Mouse (Mus musculus) induced T-regulatory cell, adult 2 months (primary cell): Measurements from ENCODE around the gene Unk.

Source experiments
- DNase-seq: peaks from one replicate; pipeline ENCODE4 v3.0.0-alpha.2; 2012; ENCODE audit warnings: low read depth

Gene Unk

DNA sequence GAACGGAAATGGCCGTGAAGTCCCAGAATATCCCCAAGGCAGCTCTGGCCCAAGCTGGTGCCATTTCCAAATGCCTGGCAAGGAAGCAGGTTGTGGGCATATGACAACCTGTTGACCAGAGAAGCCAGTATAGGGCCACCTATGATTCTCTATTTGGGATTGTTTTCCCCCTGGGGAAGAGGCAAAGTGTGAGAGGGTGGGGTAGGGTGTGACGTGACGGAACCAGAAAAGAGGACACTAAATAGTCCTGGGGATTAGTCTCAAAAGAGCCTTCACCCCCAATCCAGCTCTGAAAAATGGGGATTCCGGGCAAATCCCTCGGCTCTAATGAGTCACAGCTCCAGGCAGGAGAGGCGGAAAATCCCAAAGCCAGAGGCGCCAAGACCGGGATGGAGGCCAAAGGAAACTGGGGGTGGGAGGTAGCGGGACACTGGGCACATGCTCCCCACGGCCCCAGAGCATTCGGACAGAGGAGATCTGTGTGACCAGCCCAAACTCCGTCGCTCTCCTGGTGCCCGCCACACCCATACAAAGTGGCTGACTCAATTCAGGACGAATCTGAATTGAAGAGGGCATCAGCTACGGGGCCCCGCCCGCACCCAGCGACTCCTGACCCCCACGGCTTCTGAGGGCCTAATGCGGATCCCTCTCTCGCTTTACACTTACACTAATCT lies 78.5 kb downstream of the Unk start:
- no peak for DNase-seq

DNA sequence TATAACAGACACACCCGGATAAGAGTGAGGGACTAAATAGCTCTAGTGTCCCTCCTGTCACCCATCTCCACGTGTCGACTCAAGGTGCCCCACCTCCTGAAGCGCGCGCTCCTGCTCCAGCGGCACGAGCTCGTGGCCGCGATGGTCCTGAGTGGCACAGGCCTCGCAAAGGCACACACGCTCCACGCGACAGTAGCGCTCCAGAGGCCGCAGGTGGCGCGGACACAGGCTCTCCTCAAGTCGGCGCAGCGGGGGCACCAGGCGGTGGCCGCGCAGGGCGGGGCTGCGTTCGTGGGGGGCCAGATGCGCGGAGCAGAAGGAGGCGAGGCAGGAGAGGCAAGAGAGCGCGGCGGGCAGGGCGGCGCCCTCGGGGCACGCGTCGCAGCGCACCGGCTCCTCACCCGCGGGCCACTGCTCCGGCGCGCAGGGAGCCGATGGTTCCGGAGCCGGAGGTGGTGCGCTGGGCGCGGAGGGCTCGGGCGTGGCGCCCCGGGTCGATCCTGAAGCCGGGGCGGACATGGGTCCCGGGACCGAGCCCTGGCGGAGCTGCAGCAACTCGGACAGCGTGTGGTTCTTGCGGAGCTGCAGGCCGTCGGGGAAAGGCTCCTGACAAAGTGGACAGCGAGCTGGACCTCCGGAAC lies 79.4 kb downstream of the Unk start:
- DNase-seq: peak; percentile 59

- no peak for DNase-seq
Measured at GRCm38 (mm10) chr11:116110131-116110530, 80.0 kb downstream of the Unk start.

- no peak for DNase-seq
Measured at GRCm38 (mm10) chr11:116110540-116110939, 80.4 kb downstream of the Unk start.
